Mouse (Mus musculus): ENCODE data around the gene Tm2d3. TPM values are rescaled to one million over a fixed set of nuclear protein-coding genes. Genes with fewer than 3 reads are reported as not detected.
A peak's percentile ranks its signal among the peaks of the same experiment; 100 is the strongest.

The Tm2d3 gene
- polyA plus RNA-seq (2021) = 75.2 TPM

- ChIA-PET POLR2A (no interaction called here), CTCF (no interaction called here)
- DNase-seq (ENCODE audit: low read depth, low spot score) = no peak
- in situ Hi-C loops (cut with MboI; ENCODE audit: low pct_unique_long_range_greater_than_20kb) = no loop called here
- no peak for ATAC-seq
- no peaks in the 10 kb centered on the region for H3K27me3 ChIP-seq
- no peak for TF ChIP-seq CTCF (IDR thresholded peaks at IDR 0.05)
These were observed at the start of gene Tm2d3 for GRCm38 (mm10) chr7:65690869-65691268. Gene Tm2d3, plus strand, starts transcription at chr7:65691169.

GRCm38 (mm10) chr7:65642371-65643304, 48.3 kb upstream of the Tm2d3 start:
- DNase-seq (ENCODE audit: low read depth, low spot score) = no peak
- ChIA-PET POLR2A (interaction anchor here (0.6 kb wide), 1 partner anchor 189 kb away, joined by 4 read pairs; no protein-coding TSS in a partner anchor), CTCF (interaction anchor here (0.7 kb wide), 1 partner anchor 12 kb away, joined by 3 read pairs; no protein-coding TSS in a partner anchor)

GRCm38 (mm10) chr7:65643861-65644421, 47.0 kb upstream of the Tm2d3 start:
- in situ Hi-C loops (cut with MboI; ENCODE audit: low pct_unique_long_range_greater_than_20kb) = no loop called here
- DNase-seq (ENCODE audit: low read depth, low spot score) (peak; percentile 1), ATAC-seq (no peak)
- ChIA-PET CTCF (interaction anchor here (1.6 kb wide), 1 partner anchor 326 kb away, joined by 10 read pairs; no protein-coding TSS in a partner anchor), POLR2A (no interaction called here)
- TF ChIP-seq CTCF (IDR thresholded peaks at IDR 0.05) = no peak
- no peaks in the 10 kb centered on the region for H3K27me3 ChIP-seq

More at GRCm38 (mm10) chr7:65642371-65643304, 48.3 kb upstream of the Tm2d3 start:
- in situ Hi-C loops (cut with MboI; ENCODE audit: low pct_unique_long_range_greater_than_20kb) = no loop called here
- peak; percentile 44 for TF ChIP-seq CTCF (IDR thresholded peaks at IDR 0.05)
- no peak for ATAC-seq
- no peaks in the 10 kb centered on the region for H3K27me3 ChIP-seq

- no peaks in the 10 kb centered on the region for H3K27me3 ChIP-seq
- peak; percentile 92 for TF ChIP-seq CTCF (IDR thresholded peaks at IDR 0.05)
- ChIA-PET POLR2A (no interaction called here), CTCF (interaction anchor here (0.8 to 1.6 kb wide), 2 partner anchors 327 to 330 kb away, joined by 4 to 10 read pairs; no protein-coding TSS in a partner anchor)
- peak; percentile 69 for DNase-seq (ENCODE audit: low read depth, low spot score)
- in situ Hi-C loops (cut with MboI; ENCODE audit: low pct_unique_long_range_greater_than_20kb) = no loop called here
- peak; percentile 89 for ATAC-seq
These were observed 46.2 kb upstream of the Tm2d3 start, which contains the start of gene Tarsl2 for GRCm38 (mm10) chr7:65644643-65645351. Gene Tarsl2, plus strand, starts transcription at chr7:65644898.

- H3K27me3 ChIP-seq = no peaks in the 10 kb centered on the region
- no peak for TF ChIP-seq CTCF (IDR thresholded peaks at IDR 0.05)
- in situ Hi-C loops (cut with MboI; ENCODE audit: low pct_unique_long_range_greater_than_20kb) = no loop called here
- ChIA-PET POLR2A (no interaction called here), CTCF (no interaction called here)
- ATAC-seq (no peak), DNase-seq (ENCODE audit: low read depth, low spot score) (no peak)
These were observed 45.0 kb upstream of the Tm2d3 start for GRCm38 (mm10) chr7:65645996-65646395.

GRCm38 (mm10) chr7:65650662-65651061, 40.3 kb upstream of the Tm2d3 start:
- no peaks in the 10 kb centered on the region for H3K27me3 ChIP-seq
- CTCF ChIA-PET = no interaction called here
- POLR2A ChIA-PET = interaction anchor here (0.5 kb wide), 1 partner anchor 46 kb away, joined by 5 read pairs; no protein-coding TSS in a partner anchor
- in situ Hi-C loops (cut with MboI; ENCODE audit: low pct_unique_long_range_greater_than_20kb) = no loop called here
- no peak for TF ChIP-seq CTCF (IDR thresholded peaks at IDR 0.05)
- ATAC-seq (no peak), DNase-seq (ENCODE audit: low read depth, low spot score) (no peak)

GRCm38 (mm10) chr7:65657490-65658120, 33.4 kb upstream of the Tm2d3 start:
- ATAC-seq (no peak), DNase-seq (ENCODE audit: low read depth, low spot score) (no peak)
- no peaks in the 10 kb centered on the region for H3K27me3 ChIP-seq
- ChIA-PET POLR2A (no interaction called here), CTCF (no interaction called here)
- no peak for TF ChIP-seq CTCF (IDR thresholded peaks at IDR 0.05)
- in situ Hi-C loops (cut with MboI; ENCODE audit: low pct_unique_long_range_greater_than_20kb) = no loop called here

- ChIA-PET CTCF (interaction anchor here (1.5 kb wide), 1 partner anchor 11 kb away, joined by 3 read pairs; no protein-coding TSS in a partner anchor), POLR2A (no interaction called here)
- TF ChIP-seq CTCF (IDR thresholded peaks at IDR 0.05) = no peak
- DNase-seq (ENCODE audit: low read depth, low spot score) (no peak), ATAC-seq (no peak)
- in situ Hi-C loops (cut with MboI; ENCODE audit: low pct_unique_long_range_greater_than_20kb) = no loop called here
- H3K27me3 ChIP-seq = no peaks in the 10 kb centered on the region
These were observed 27.7 kb upstream of the Tm2d3 start for GRCm38 (mm10) chr7:65663225-65663790.

- no peak for TF ChIP-seq CTCF (IDR thresholded peaks at IDR 0.05)
- ChIA-PET POLR2A (no interaction called here), CTCF (interaction anchor here (1.5 kb wide), 1 partner anchor 10 kb away, joined by 3 read pairs; no protein-coding TSS in a partner anchor)
- DNase-seq (ENCODE audit: low read depth, low spot score) (no peak), ATAC-seq (no peak)
- H3K27me3 ChIP-seq = no peaks in the 10 kb centered on the region
- in situ Hi-C loops (cut with MboI; ENCODE audit: low pct_unique_long_range_greater_than_20kb) = no loop called here
These were observed 27.1 kb upstream of the Tm2d3 start for GRCm38 (mm10) chr7:65663886-65664285.

GRCm38 (mm10) chr7:65667491-65667890, 23.5 kb upstream of the Tm2d3 start:
- no peak for DNase-seq (ENCODE audit: low read depth, low spot score)
- ATAC-seq = no peak
- in situ Hi-C loops (cut with MboI; ENCODE audit: low pct_unique_long_range_greater_than_20kb) = no loop called here
- no peak for TF ChIP-seq CTCF (IDR thresholded peaks at IDR 0.05)
- ChIA-PET CTCF (no interaction called here), POLR2A (no interaction called here)
- H3K27me3 ChIP-seq = no peaks in the 10 kb centered on the region

Measured in Patski (cell line).